Mouse (Mus musculus) limb, embryonic 14.5 days (tissue): ENCODE measurements around the gene Vwa1. TPM values are rescaled to one million over a fixed set of nuclear protein-coding genes. Genes with fewer than 3 reads are reported as not detected.
A peak's percentile ranks its signal among the peaks of the same experiment; 100 is the strongest.

ENCODE experiments used
- ATAC-seq: fragments of 200-750 bp; cut with Nextera tagmentation; 2 replicates; pipeline ENCODE4 v1.8.0; 2017; ENCODE audit warnings: low read depth, moderate number of reproducible peaks, moderate TSS enrichment; ENCODE audit not compliant: low FRiP score
- DNase-seq: peaks from one replicate; pipeline ENCODE4 v3.0.0-alpha.2; 2015; ENCODE audit warnings: low spot score
- H3K27ac ChIP-seq: fragments of 300-500 bp; sonication (generic); replicated peaks from 2 replicates; pipeline ENCODE4 v1.5.1; 2014; ENCODE audit warnings: low read depth, mild to moderate bottlenecking, low read length, moderate library complexity, mixed read lengths
- H3K27me3 ChIP-seq: fragments of 300-500 bp; sonication (generic); 2 replicates; pipeline ENCODE4 v1.6.1; 2014; ENCODE audit warnings: low read length, mixed read lengths; ENCODE audit not compliant: control insufficient read depth, insufficient read depth
- H3K36me3 ChIP-seq: fragments of 300-500 bp; sonication (generic); 2 replicates; pipeline ENCODE4 v1.6.1; 2014; ENCODE audit warnings: mild to moderate bottlenecking, low read length, moderate library complexity, mixed read lengths; ENCODE audit not compliant: control insufficient read depth, insufficient read depth
- H3K4me1 ChIP-seq: fragments of 300-500 bp; sonication (generic); 2 replicates; pipeline ENCODE4 v1.6.1; 2014; ENCODE audit warnings: antibody characterized with exemption, low read length, mixed read lengths; ENCODE audit not compliant: control insufficient read depth, insufficient read depth
- H3K4me2 ChIP-seq: fragments of 300-500 bp; sonication (generic); replicated peaks from 2 replicates; pipeline ENCODE4 v1.6.1; 2014; ENCODE audit warnings: low read depth, mild to moderate bottlenecking, low read length, moderate library complexity; ENCODE audit not compliant: severe bottlenecking
- H3K4me3 ChIP-seq: fragments of 300-500 bp; sonication (generic); replicated peaks from 2 replicates; pipeline ENCODE4 v1.5.1; 2014; ENCODE audit warnings: low read length
- H3K9ac ChIP-seq: fragments of 300-500 bp; sonication (generic); 2 replicates; pipeline ENCODE4 v1.6.1; 2014; ENCODE audit warnings: mild to moderate bottlenecking, low read depth, low read length, moderate library complexity; ENCODE audit not compliant: severe bottlenecking
- H3K9me3 ChIP-seq: fragments of 300-500 bp; sonication (generic); 2 replicates; pipeline ENCODE4 v1.6.1; 2016; ENCODE audit warnings: low read length; ENCODE audit not compliant: control insufficient read depth
- POLR2A ChIP-seq: fragments of 200-500 bp; IDR thresholded peaks from 2 replicates; pipeline ENCODE4 v1.8.0; 2012; ENCODE audit warnings: inconsistent platforms, mild to moderate bottlenecking, moderate library complexity, borderline replicate concordance; ENCODE audit not compliant: insufficient read depth, insufficient read length; ENCODE audit errors: extremely low read depth
- WGBS: fragments of 180-500 bp; shearing (Covaris S2); extraction: QIAGEN DNeasy Blood & Tissue Kit; methylation state at CpG from one replicate; pipeline ENCODE4 v1.1.7; 2014; 5-methylcytosine and 5-hydroxymethylcytosine counted together
- polyA plus RNA-seq, 2 experiments: library from polyadenylated mRNA; depleted of rRNA in 1 of 2; stranded (reverse) in 1 of 2; unstranded in 1 of 2; fragments of >200 nt; fragmentation: Nextera tagmentation in 1 of 2; extraction: Ambion mirVana in 1 of 2; gene quantifications; 2 replicates each; pipeline versions ENCODE4 v1.2.1 to v1.2.3; 2012 to 2014

Gene Vwa1
- polyA plus RNA-seq, 2 experiments = 12.4 to 13.9 TPM

DNA sequence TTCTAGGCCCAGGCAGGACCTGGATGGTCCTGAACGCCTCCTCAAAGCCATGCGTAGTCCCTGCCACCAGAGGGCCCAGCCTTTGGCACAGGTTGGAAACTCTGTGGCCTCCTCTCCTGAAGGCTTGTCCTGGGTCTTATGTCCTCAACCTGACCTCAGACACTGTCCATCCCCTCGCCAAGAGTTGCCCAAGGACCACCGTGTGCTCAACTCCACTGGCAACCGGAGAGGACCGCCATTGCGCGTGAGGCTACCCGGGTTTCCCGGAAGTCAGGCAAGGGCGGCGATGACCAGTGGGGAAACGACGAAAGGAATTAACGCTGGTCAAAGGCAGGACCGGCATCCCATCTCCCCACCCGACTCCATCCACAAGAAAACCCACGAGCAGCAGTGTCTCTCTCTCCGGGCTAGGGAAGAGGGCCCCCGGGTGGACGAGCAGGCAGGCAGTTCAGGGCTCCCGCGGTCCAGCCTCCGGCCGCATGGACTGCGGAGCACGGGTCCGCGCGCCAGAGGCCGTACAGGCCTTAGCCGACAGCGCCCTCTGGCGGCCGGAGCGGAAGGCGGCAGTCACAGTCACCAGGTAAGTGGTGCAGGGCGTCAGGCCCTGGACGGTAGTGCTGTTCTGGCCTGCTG lies 4.5 kb downstream of the Vwa1 start:
- 0 out of 2 replicates have a peak, but pooled peaks have one; percentile 75 for TF ChIP-seq POLR2A
- 0% methylated on average over 29 of the region's 39 CpGs for WGBS
- H3K27me3 ChIP-seq = no peaks in the 10 kb centered on the region
- no peaks in the 10 kb centered on the region for H3K9me3 ChIP-seq
- peak overlapping the region; percentile 73 for H3K27ac ChIP-seq
- DNase-seq = peak; percentile 79
- peak overlapping the region; percentile 53 for H3K4me3 ChIP-seq
- peak; percentile 88 for ATAC-seq
- H3K9ac ChIP-seq = peak overlapping the region; percentile 84
- no peaks in the 10 kb centered on the region for H3K36me3 ChIP-seq
- H3K4me1 ChIP-seq = peaks cover 13% of the 10 kb centered on the region
- peak overlapping the region; percentile 80 for H3K4me2 ChIP-seq

DNA sequence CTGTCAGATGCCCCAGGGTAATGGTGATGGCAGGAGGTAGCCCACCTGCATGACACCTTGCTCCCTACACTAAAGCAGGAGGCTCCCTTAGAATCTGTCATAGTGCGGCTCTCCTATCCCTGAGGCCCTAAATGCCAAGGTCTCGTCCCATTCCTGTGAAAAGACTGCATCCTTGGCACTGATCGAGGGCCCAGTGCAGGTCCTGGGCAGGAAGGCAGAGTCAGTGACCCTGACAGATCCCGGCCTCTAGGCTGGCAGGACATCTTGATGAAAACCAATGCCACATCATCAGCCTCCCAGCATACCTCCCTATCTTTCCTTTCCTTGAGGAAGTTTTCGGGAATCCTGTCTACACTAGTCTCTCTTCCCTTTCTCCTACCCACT lies 5.0 kb downstream of the Vwa1 start:
- no peak for ATAC-seq
- 66% methylated on average over 5 of the region's 5 CpGs for WGBS
- no peak for TF ChIP-seq POLR2A

DNA sequence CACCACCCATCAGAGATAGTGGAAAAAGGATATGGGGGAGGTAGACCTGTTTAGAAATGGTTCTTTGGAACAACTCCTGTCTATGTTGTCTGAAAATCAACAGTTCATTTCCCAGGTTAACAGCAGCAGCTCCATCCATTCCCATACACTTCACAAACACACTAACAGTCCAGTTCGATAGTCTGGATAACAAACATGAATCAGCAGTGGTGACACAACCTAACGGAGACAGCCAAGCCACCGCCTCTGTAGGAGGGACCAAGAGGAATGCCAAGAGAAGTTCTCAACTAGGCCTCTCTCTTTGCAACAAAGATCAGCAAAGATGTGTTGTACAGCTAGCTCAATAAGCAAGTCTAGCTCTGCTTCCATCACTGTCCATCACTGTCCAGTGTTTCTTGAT lies 12.1 kb downstream of the Vwa1 start:
- H3K27me3 ChIP-seq = no peaks in the 10 kb centered on the region
- no peaks in the 10 kb centered on the region for H3K9me3 ChIP-seq
- no peak for DNase-seq
- H3K4me1 ChIP-seq = peaks cover 8% of the 10 kb centered on the region
- no peak for ATAC-seq
- H3K4me2 ChIP-seq = no peak overlapping the region
- WGBS = 93% methylated on average over 3 of the region's 3 CpGs
- no peak overlapping the region for H3K4me3 ChIP-seq
- peaks cover under 1% of the 10 kb centered on the region; the same call in 1 of the 2 replicates for H3K36me3 ChIP-seq
- no peak overlapping the region for H3K27ac ChIP-seq
- no peak for TF ChIP-seq POLR2A
- H3K9ac ChIP-seq = 0 out of 2 replicates have a peak overlapping the region, but pooled peaks have one; percentile 86

More for the DNA sequence above, 5.0 kb downstream of the Vwa1 start:
- Histone ChIP-seq H3K27me3 (no peaks in the 10 kb centered on the region), H3K9me3 (no peaks in the 10 kb centered on the region), H3K4me1 (peaks cover 12% of the 10 kb centered on the region), H3K9ac (peak overlapping the region; percentile 84), H3K4me3 (peak overlapping the region; percentile 53), H3K36me3 (no peaks in the 10 kb centered on the region), H3K27ac (0 out of 2 replicates have a peak overlapping the region, but pooled peaks have one; percentile 73), H3K4me2 (peak overlapping the region; percentile 80)
- no peak for DNase-seq

DNA sequence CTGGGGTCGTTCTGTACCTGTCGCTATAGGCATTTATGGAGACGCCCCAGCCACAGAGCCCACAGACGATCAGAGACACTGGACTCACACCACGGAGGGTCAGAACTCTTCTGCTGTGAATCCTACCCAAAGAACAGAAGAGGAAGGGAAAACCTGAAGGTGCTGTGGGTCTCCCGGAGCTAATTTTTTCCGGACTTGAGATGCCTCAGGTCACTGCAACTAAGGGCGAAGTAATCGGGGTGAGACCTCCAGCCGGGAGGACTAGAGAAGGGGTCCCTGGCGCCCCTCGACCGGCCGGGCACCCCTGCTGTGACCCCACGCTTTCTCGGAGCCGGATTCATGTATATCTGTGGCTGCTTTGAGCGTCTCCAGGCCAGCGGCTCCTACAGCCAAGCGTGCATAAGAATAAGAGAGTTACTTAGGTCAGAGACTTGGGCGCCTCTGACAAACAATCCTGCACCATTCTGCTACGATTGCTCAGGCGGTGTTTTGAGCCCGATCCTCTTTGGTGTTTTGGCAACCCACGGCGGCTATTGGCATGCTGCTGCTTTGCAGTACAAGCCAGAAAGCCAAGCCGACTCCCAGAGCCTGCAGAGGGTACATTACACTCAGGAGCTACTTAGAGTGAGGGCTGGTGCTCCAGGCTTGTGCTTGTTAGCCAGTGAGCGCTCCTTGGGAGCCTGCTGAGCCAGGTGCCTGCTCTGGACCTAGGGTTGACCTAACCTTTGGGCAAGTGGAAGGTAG lies 13.0 kb downstream of the Vwa1 start:
- Histone ChIP-seq H3K27ac (no peak overlapping the region; the same call in 1 of the 2 replicates), H3K27me3 (no peaks in the 10 kb centered on the region), H3K9ac (peak overlapping the region; percentile 86), H3K4me2 (peak overlapping the region; percentile 90), H3K4me1 (peaks cover 8% of the 10 kb centered on the region), H3K9me3 (no peaks in the 10 kb centered on the region), H3K36me3 (peaks cover 9% of the 10 kb centered on the region; the same call in 1 of the 2 replicates), H3K4me3 (peak overlapping the region; percentile 74)
- 4% methylated on average over 28 of the region's 28 CpGs for WGBS
- ATAC-seq (no peak; the same call in 1 of the 2 replicates), DNase-seq (no peak)
- no peak for TF ChIP-seq POLR2A

DNA sequence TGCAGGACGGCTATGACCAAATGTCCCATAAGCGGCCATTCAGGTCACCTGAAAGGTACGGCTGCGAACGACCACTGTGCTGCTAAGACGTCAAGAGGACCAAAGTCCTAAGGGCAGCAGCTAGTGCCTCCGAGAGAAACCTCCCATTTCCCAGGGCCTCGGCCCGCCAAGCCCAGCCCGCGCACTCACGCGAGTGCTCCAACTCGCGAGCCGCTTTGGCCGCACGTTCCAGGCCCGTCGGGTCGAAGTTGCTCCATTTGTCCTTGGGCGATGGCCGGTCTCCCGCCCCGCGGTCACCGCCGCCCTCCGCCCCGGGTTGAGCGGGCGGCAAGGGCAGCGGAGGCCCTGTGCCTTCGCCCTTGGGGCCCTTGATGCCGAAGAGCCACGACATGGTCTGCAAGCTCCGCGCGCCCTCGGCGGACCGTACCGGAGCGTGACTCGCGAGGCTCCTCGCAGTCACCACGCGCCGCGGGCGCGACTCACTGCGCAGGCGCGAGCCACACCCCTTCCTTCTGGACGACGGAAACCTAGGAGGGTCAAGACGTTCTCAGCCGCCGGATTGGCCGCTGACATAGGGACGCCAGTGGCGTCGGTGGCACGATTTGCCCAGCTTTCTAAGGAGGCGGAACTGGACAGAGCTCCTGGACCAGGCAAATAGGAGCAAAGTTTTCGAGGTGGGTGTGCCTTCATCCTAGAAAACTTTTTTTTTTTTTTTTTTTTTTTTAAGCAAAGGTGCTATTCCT lies 13.7 kb downstream of the Vwa1 start, which contains the start of gene Atad3a:
Gene Atad3a, minus strand, starts transcription at position 481 of the 743 bp plus-strand sequence.
- Histone ChIP-seq H3K4me1 (peaks cover 8% of the 10 kb centered on the region), H3K9me3 (no peaks in the 10 kb centered on the region), H3K4me3 (peak within 1 kb of the TSS; percentile 74), H3K27me3 (no peaks in the 10 kb centered on the region), H3K36me3 (peaks cover 16% of the 10 kb centered on the region), H3K4me2 (peak within 1 kb of the TSS; percentile 90), H3K27ac (no peak within 1 kb of the TSS; the same call in 1 of the 2 replicates), H3K9ac (peak within 1 kb of the TSS; percentile 86)
- WGBS = 2% methylated on average over 66 of the region's 68 CpGs
- ATAC-seq = peak; percentile 96
- DNase-seq = peak; percentile 97
- peak; percentile 88; the same call in 1 of the 2 replicates for TF ChIP-seq POLR2A
